Mouse (Mus musculus) heart, embryonic 16.5 days (tissue): ENCODE results near the gene Scn5a. TPM values are rescaled to one million over a fixed set of nuclear protein-coding genes. Genes with fewer than 3 reads are reported as not detected.

ENCODE experiments used
- ATAC-seq: fragments of 200-750 bp; cut with Nextera tagmentation; replicated peaks from 2 replicates; pipeline ENCODE4 v1.8.0; 2017; ENCODE audit warnings: moderate number of reproducible peaks; ENCODE audit not compliant: insufficient read depth, low FRiP score; ENCODE audit errors: extremely low read depth
- H3K27ac ChIP-seq: fragments of 300-500 bp; sonication (generic); 2 replicates; pipeline ENCODE4 v1.5.1; 2014; ENCODE audit warnings: mild to moderate bottlenecking, low read length, control low read depth, moderate library complexity
- H3K27me3 ChIP-seq: fragments of 300-500 bp; sonication (generic); 2 replicates; pipeline ENCODE4 v1.6.1; 2014; ENCODE audit warnings: low read length, mixed read lengths; ENCODE audit not compliant: control insufficient read depth, insufficient read depth
- H3K36me3 ChIP-seq: fragments of 300-500 bp; sonication (generic); 2 replicates; pipeline ENCODE4 v1.6.1; 2014; ENCODE audit not compliant: control insufficient read depth, insufficient read depth
- H3K4me1 ChIP-seq: fragments of 300-500 bp; sonication (generic); 2 replicates; pipeline ENCODE4 v1.6.1; 2014; ENCODE audit warnings: low read length, mixed read lengths; ENCODE audit not compliant: control insufficient read depth, insufficient read depth
- H3K4me2 ChIP-seq: fragments of 300-500 bp; sonication (generic); 2 replicates; pipeline ENCODE4 v1.6.1; 2014; ENCODE audit warnings: low read depth, mild to moderate bottlenecking, control low read depth, low read length
- H3K4me3 ChIP-seq: fragments of 300-500 bp; sonication (generic); 2 replicates; pipeline ENCODE4 v1.5.1; 2014; ENCODE audit warnings: mild to moderate bottlenecking, control low read depth, low read length
- H3K9ac ChIP-seq: fragments of 300-500 bp; sonication (generic); 2 replicates; pipeline ENCODE4 v1.6.1; 2014; ENCODE audit warnings: low read length, control low read depth
- H3K9me3 ChIP-seq: fragments of 300-500 bp; sonication (generic); replicated peaks from 2 replicates; pipeline ENCODE4 v1.6.1; 2016; ENCODE audit warnings: low read length; ENCODE audit not compliant: control insufficient read depth
- WGBS: fragments of 180-500 bp; shearing (Covaris S2); extraction: QIAGEN DNeasy Blood & Tissue Kit; methylation state at CpG from one replicate; pipeline ENCODE4 v1.1.7; 2014; 5-methylcytosine and 5-hydroxymethylcytosine counted together
- polyA plus RNA-seq: library from polyadenylated mRNA; unstranded; fragments of >200 nt; fragmentation: Nextera tagmentation; extraction: Ambion mirVana; gene quantifications from 2 replicates; pipeline ENCODE4 v1.2.1, GENCODE M21; 2015

Scn5a gene
- polyA plus RNA-seq, 1 experiment from 2014 or later, result 7.5 TPM

DNA sequence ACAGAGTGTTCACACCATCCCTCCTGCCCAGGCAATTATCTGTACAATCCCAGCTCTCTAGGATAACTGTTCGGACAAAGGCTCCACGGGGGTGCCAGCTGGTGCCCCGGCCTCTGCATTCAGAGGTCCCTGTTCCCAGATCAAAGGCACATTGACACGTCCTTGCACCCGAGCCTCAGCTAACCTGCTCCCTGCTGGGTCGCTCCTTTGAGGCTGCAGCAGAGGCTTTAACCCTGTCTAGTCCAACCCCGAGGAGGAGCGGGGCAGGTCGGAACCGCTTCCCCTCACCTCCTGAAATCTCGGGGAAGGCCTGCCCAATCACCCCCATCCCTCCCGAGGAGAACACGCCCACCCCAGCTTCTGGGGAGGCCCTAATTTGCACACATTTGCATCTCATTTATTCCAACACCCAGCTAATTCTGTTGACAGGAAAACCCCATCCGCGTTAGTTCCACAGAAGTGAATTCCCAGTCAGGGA lies 7.4 kb downstream of the Scn5a start:
- H3K36me3 ChIP-seq, result no peaks in the 10 kb centered on the region
- no peak overlapping the region for H3K4me3 ChIP-seq
- no peak overlapping the region for H3K9ac ChIP-seq
- H3K4me1 ChIP-seq, result peaks cover 39% of the 10 kb centered on the region
- ATAC-seq, result no peak
- H3K27ac ChIP-seq, result no peak overlapping the region
- H3K9me3 ChIP-seq, result no peaks in the 10 kb centered on the region
- peaks cover 33% of the 10 kb centered on the region for H3K27me3 ChIP-seq
- 12% methylated on average over 15 of the region's 15 CpGs for WGBS
- H3K4me2 ChIP-seq, result no peak overlapping the region

- peaks cover 29% of the 10 kb centered on the region for H3K27me3 ChIP-seq
- no peak for ATAC-seq
- H3K36me3 ChIP-seq, result no peaks in the 10 kb centered on the region
- H3K27ac ChIP-seq, result no peak overlapping the region
- H3K4me2 ChIP-seq, result no peak overlapping the region
- no peak overlapping the region for H3K9ac ChIP-seq
- WGBS, result 40% methylated on average over 9 of the region's 9 CpGs
- peaks cover 33% of the 10 kb centered on the region for H3K4me1 ChIP-seq
- H3K9me3 ChIP-seq, result no peaks in the 10 kb centered on the region
- no peak overlapping the region for H3K4me3 ChIP-seq
These were observed 8.2 kb downstream of the Scn5a start for GRCm38 (mm10) chr9:119570652-119571051.

GRCm38 (mm10) chr9:119568732-119569131 lies 10.1 kb downstream of the Scn5a start:
- peaks cover 26% of the 10 kb centered on the region for H3K4me1 ChIP-seq
- WGBS, result 72% methylated on average over 8 of the region's 8 CpGs
- ATAC-seq, result no peak
- H3K4me3 ChIP-seq, result no peak overlapping the region
- no peak overlapping the region for H3K4me2 ChIP-seq
- no peak overlapping the region for H3K9ac ChIP-seq
- H3K36me3 ChIP-seq, result no peaks in the 10 kb centered on the region
- peaks cover 18% of the 10 kb centered on the region for H3K27me3 ChIP-seq
- no peaks in the 10 kb centered on the region for H3K9me3 ChIP-seq
- no peak overlapping the region for H3K27ac ChIP-seq

DNA sequence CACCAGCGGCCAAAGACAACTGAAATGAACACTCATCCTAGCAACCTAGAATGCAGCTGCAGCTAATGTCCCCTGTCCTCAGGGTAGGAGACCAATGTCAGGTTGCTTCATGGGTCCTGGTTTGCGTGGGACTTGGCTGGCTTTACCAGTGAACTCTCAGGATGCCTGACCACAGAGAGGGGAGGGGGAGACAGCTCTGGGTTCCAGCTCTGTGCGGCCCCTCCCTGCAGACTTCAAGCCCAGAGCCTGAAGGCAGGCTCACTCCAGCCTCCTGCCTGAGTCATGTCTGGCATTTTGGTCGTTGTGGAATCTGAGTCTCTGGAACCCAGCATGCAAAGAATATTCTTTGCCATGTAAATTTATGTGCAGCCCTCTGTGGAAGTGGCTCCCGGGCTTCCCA lies 11.0 kb downstream of the Scn5a start:
- ATAC-seq, result no peak
- H3K9ac ChIP-seq, result no peak overlapping the region
- H3K27ac ChIP-seq, result no peak overlapping the region
- 66% methylated on average over 5 of the region's 5 CpGs for WGBS
- H3K36me3 ChIP-seq, result no peaks in the 10 kb centered on the region
- H3K4me1 ChIP-seq, result peaks cover 20% of the 10 kb centered on the region
- H3K4me2 ChIP-seq, result no peak overlapping the region
- H3K27me3 ChIP-seq, result peaks cover 15% of the 10 kb centered on the region
- H3K4me3 ChIP-seq, result no peak overlapping the region
- H3K9me3 ChIP-seq, result no peaks in the 10 kb centered on the region

- no peak for ATAC-seq
- H3K27ac ChIP-seq, result no peak overlapping the region
- H3K4me3 ChIP-seq, result no peak overlapping the region
- H3K4me2 ChIP-seq, result no peak overlapping the region
- H3K9ac ChIP-seq, result no peak overlapping the region
- H3K27me3 ChIP-seq, result peaks cover 10% of the 10 kb centered on the region; the same call in 1 of the 2 replicates
- 42% methylated on average over 10 of the region's 10 CpGs for WGBS
- H3K9me3 ChIP-seq, result no peaks in the 10 kb centered on the region
- peaks cover 15% of the 10 kb centered on the region for H3K4me1 ChIP-seq
- H3K36me3 ChIP-seq, result no peaks in the 10 kb centered on the region
These were observed 12.6 kb downstream of the Scn5a start for GRCm38 (mm10) chr9:119566214-119566613.

DNA sequence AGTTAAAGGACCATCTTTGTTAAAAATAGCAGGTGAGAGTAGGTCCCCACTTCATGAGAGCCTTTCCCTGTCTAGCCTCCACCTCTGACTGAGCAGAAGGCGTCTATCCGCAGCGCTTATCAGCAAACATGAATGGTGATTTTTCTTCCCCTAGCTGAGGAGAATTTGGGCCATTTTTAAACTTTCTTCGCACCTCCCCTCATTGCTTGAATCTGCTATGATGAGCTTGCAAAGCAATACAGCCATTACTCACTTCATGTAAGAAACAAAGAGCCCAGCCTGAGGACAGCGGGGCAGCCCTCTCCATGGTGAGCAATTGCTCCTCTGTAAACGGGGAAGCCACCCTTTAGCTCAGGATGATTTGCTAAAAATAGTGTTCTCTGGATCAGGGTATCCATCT lies 14.0 kb downstream of the Scn5a start:
- WGBS, result 52% methylated on average over 6 of the region's 6 CpGs
- H3K4me1 ChIP-seq, result peaks cover 17% of the 10 kb centered on the region
- H3K4me2 ChIP-seq, result no peak overlapping the region

GRCm38 (mm10) chr9:119563617-119564016 lies 15.2 kb downstream of the Scn5a start:
- H3K9ac ChIP-seq, result no peak overlapping the region
- 53% methylated on average over 6 of the region's 6 CpGs for WGBS
- H3K9me3 ChIP-seq, result no peaks in the 10 kb centered on the region
- peaks cover 2% of the 10 kb centered on the region; the same call in 1 of the 2 replicates for H3K27me3 ChIP-seq
- H3K4me3 ChIP-seq, result no peak overlapping the region
- H3K36me3 ChIP-seq, result no peaks in the 10 kb centered on the region
- peaks cover 22% of the 10 kb centered on the region for H3K4me1 ChIP-seq
- no peak overlapping the region for H3K4me2 ChIP-seq
- no peak for ATAC-seq
- no peak overlapping the region for H3K27ac ChIP-seq

More for the DNA sequence above, 14.0 kb downstream of the Scn5a start:
- Histone ChIP-seq H3K27ac (no peak overlapping the region), H3K36me3 (no peaks in the 10 kb centered on the region), H3K27me3 (peaks cover 2% of the 10 kb centered on the region; the same call in 1 of the 2 replicates), H3K4me3 (no peak overlapping the region), H3K9ac (no peak overlapping the region), H3K9me3 (no peaks in the 10 kb centered on the region)
- no peak for ATAC-seq

DNA sequence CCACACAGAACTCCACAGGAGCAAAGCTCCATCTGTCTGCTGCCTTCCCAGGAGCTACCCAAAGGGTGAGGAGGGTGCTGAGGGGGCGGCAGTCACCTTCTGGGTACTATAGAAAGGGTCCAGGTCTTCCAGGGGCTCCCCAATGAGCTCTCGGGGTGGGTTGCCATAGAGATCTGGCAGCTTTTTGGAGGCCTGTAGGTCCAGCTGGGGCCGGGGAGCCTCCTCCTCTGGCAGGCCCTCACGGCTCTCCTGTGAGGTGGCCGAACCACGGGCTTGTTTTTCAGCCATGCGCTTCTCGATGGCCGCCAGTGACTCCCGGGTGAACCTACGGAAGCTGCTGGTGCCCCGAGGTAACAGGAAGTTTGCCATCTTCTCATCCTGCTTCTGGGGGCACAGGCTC lies 16.6 kb downstream of the Scn5a start:
- no peak for ATAC-seq
- Histone ChIP-seq H3K4me3 (no peak overlapping the region), H3K4me1 (peaks cover 22% of the 10 kb centered on the region), H3K9me3 (no peaks in the 10 kb centered on the region), H3K27me3 (peaks cover 2% of the 10 kb centered on the region; the same call in 1 of the 2 replicates), H3K4me2 (no peak overlapping the region), H3K27ac (no peak overlapping the region), H3K9ac (no peak overlapping the region), H3K36me3 (no peaks in the 10 kb centered on the region)
- 70% methylated on average over 12 of the region's 12 CpGs for WGBS

DNA sequence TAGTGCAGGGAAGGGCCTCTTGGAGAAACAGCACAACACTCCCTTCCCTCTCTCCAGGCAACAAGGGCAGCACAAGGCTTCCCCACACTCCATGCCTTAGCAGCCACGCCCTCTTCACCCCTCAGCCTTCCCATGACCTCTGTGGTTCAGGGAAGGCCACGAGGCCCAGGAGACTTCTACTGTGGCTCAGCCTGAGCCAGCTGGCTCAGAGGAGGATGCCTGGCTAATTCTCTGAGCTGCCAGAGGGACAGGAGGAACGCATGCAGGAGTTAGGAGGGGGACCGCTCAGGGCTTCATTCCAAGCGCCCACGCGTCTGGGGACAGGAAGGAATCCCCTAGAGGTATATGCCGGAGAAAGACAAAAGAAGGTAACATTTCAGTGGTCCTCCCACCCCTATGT lies 17.1 kb downstream of the Scn5a start:
- H3K36me3 ChIP-seq, result no peaks in the 10 kb centered on the region
- H3K4me2 ChIP-seq, result no peak overlapping the region
- H3K9ac ChIP-seq, result no peak overlapping the region
- no peak for ATAC-seq
- peaks cover 22% of the 10 kb centered on the region for H3K4me1 ChIP-seq
- 57% methylated on average over 8 of the region's 8 CpGs for WGBS
- peaks cover 2% of the 10 kb centered on the region; the same call in 1 of the 2 replicates for H3K27me3 ChIP-seq
- H3K4me3 ChIP-seq, result no peak overlapping the region
- no peaks in the 10 kb centered on the region for H3K9me3 ChIP-seq
- H3K27ac ChIP-seq, result no peak overlapping the region
